Mouse (Mus musculus) lung, adult 2 months (tissue): Measurements from ENCODE around the gene Adam6a. TPM values are rescaled to one million over a fixed set of nuclear protein-coding genes. Genes with fewer than 3 reads are reported as not detected.
A peak's percentile ranks its signal among the peaks of the same experiment; 100 is the strongest.
"Not testable (repeated sequence)": the region's sequence is repeated elsewhere in the genome, so short reads cannot be mapped to it uniquely, and the experiment has no call there.

Experiments used
- DNase-seq: peaks from one replicate; pipeline ENCODE4 v3.0.0; 2022
- H3K4me1 ChIP-seq: fragments of 200-500 bp; 2 replicates; pipeline ENCODE4 v1.6.1; 2011; ENCODE audit warnings: low read length; ENCODE audit not compliant: control insufficient read depth, insufficient read depth
- H3K4me3 ChIP-seq: fragments of 200-500 bp; replicated peaks from 2 replicates; pipeline ENCODE3; 2011; ENCODE audit warnings: low read depth, mild to moderate bottlenecking, control low read depth, low read length; ENCODE audit errors: extremely low read depth
- CTCF ChIP-seq: fragments of 200-500 bp; IDR thresholded peaks from 2 replicates; pipeline ENCODE4 v1.5.1; 2011; ENCODE audit warnings: mild to moderate bottlenecking, low read length, control low read depth; ENCODE audit not compliant: insufficient read depth
- POLR2A ChIP-seq: fragments of 200-500 bp; IDR thresholded peaks from 2 replicates; pipeline ENCODE4 v1.6.1; 2011; ENCODE audit warnings: low read depth, mild to moderate bottlenecking, control low read depth, low read length, borderline replicate concordance; ENCODE audit errors: extremely low read depth
- WGBS: fragments of 180-500 bp; shearing (Covaris S2); methylation state at CpG from one replicate; pipeline ENCODE4 v1.1.7; 2018; 5-methylcytosine and 5-hydroxymethylcytosine counted together
- polyA plus RNA-seq: library from polyadenylated mRNA; depleted of rRNA; stranded (reverse); fragments of >200 nt; gene quantifications from 2 replicates; pipeline ENCODE4 v1.2.3, GENCODE M21; 2012; rRNA removed

Adam6a gene
- polyA plus RNA-seq, result not detected in 2 replicates

DNA sequence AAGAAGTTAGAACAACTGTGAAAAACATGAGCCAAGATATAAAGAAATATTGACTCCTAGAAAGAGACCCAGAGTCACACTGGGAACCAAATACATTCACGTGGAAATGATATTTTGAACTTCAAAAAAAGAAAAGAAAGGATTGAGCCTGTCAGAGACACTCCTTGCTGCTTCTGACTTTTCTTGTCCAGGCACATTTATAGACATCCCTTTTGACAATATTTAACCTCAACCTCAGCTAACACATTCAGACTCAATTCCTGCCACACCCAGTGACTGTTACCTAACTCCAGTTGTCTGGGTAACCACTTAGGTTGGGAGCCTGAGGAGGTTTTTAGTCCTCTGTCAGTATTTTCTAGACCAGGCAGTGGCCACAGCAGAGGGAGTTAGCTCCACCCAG lies at the start of gene Adam6a:
Gene Adam6a, plus strand, starts transcription at position 301 of the 400 bp plus-strand sequence.
- not testable (repeated sequence) for H3K4me1 ChIP-seq, H3K4me3 ChIP-seq, DNase-seq
- WGBS, result 75% methylated on average over 1 of the region's 1 CpGs

GRCm38 (mm10) chr12:113525901-113526300 lies 17.8 kb upstream of the Adam6a start:
- no peak for DNase-seq
- 78% methylated on average over 2 of the region's 2 CpGs for WGBS
- TF ChIP-seq POLR2A, result no peak
- TF ChIP-seq CTCF, result no peak
- Histone ChIP-seq H3K4me3 (no peak overlapping the region), H3K4me1 (no peaks in the 10 kb centered on the region)

- WGBS, result 49% methylated on average over 6 of the region's 6 CpGs
- DNase-seq, result no peak
- TF ChIP-seq POLR2A, result no peak
- TF ChIP-seq CTCF, result 0 out of 2 replicates have a peak, but pooled peaks have one; percentile 5
- no peaks in the 10 kb centered on the region for H3K4me1 ChIP-seq
- H3K4me3 ChIP-seq, result no peak overlapping the region
These were observed 34.5 kb downstream of the Adam6a start for GRCm38 (mm10) chr12:113578241-113578640.

DNA sequence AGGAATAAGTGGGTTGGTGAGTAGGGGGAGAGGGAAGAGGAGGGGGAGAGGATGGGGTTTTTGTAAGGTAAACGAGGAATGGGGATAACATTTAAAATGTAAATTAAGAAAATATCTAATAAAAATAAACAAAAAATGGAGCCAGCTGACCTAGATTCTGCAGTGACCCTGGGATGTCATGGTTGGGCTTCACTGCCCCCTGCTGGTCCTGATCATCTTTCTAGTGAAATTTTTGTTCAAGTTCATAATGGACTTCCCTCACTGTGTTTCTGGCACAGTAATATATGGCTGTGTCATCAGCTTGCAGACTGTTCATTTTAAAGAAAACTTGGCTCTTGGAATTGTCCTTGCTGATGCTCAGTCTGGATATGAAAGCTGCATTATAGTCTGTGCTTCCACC lies 44.3 kb downstream of the Adam6a start:
- no peak for DNase-seq
- Histone ChIP-seq H3K4me3 (no peak overlapping the region), H3K4me1 (no peaks in the 10 kb centered on the region)
- TF ChIP-seq POLR2A (no peak), CTCF (no peak)
- 33% methylated on average over 1 of the region's 1 CpGs for WGBS

Other genes with a start within 250 kb of the Adam6a start
- gene Adam6b, start 54.4 kb upstream of the Adam6a start, polyA plus RNA-seq, result 0.12 TPM in 1 of 2 replicates, not detected in the other